Mouse (Mus musculus) E14TG2a.4 (cell line): Measurements from ENCODE around the gene Stfa2l1.

Experiments
- CTCF ChIP-seq: conservative IDR thresholded peaks from 2 replicates; pipeline ENCODE4 v1.5.1; 2014; ENCODE audit warnings: low read length
- NANOG ChIP-seq: IDR thresholded peaks from 2 replicates; pipeline ENCODE4 v1.6.1; 2014; ENCODE audit warnings: borderline replicate concordance, low read length, mixed read lengths

DNA sequence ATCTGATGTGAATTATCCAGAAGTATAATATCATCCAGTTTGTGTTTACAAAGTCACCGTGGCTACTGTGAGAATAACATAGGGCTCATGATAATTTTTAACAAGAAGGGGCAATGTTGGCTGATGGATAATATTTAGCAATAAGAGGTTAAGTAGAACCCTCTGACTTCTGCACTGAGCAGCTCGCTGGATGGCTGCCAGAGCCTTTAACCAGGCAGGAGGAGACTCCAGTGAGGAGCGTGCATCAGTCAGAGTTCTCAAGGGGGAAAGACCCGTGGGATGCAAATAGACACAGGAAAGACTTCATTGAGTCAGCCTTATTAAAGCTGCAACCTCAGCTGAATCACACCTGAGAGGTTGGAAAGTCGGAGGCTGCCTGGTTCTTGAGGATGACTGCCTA is 47.2 kb downstream of the Stfa2l1 start:
- TF ChIP-seq CTCF = no peak
- no peak for TF ChIP-seq NANOG
